In genomic region chr12:70113351-70113750, GRCm38 (mm10) we compare ENCODE assay signal across 8 mouse cellular contexts. TPM values are rescaled to one million over a fixed set of nuclear protein-coding genes. Genes with fewer than 3 reads are reported as not detected.
DNase-seq lines count a peak whose midpoint lies in the region; ATAC-seq and TF ChIP-seq lines count a peak whose summit lies in the region.

TSS of gene Nin (minus strand) at chr12:70113717.

- no peak within 1 kb of the TSS for H3K4me2 ChIP-seq in limb, embryonic 11.5 days (ENCODE audit: low read depth, severe bottlenecking)

- no peak for TF ChIP-seq CTCF in bone marrow macrophage, adult 2 months (IDR thresholded peaks at IDR 0.05; ENCODE audit: low read depth, low read length)
- no peak for TF ChIP-seq CTCF in olfactory bulb, adult 2 months (IDR thresholded peaks at IDR 0.05; ENCODE audit: insufficient read depth, low read depth, low read length)

- H3K4me1 ChIP-seq in limb, embryonic 11.5 days (ENCODE audit: control insufficient read depth, insufficient read depth, low read length): peaks cover 4% of the 10 kb centered on the region; the same call in 1 of the 2 replicates
- peaks cover 21% of the 10 kb centered on the region for H3K4me1 ChIP-seq in limb, embryonic 10.5 days
- H3K4me1 ChIP-seq in bone marrow macrophage, adult 2 months (ENCODE audit: control insufficient read depth, insufficient read depth, low read length): peaks cover 14% of the 10 kb centered on the region
- peaks cover 7% of the 10 kb centered on the region for H3K4me1 ChIP-seq in olfactory bulb, adult 2 months (ENCODE audit: control insufficient read depth, insufficient read depth, low read length)

- no peaks in the 10 kb centered on the region for H3K36me3 ChIP-seq in limb, embryonic 11.5 days (ENCODE audit: control insufficient read depth, insufficient read depth, low read length)
- H3K36me3 ChIP-seq in limb, embryonic 10.5 days: no peaks in the 10 kb centered on the region

- no peak for DNase-seq in limb, embryonic 11.5 days (ENCODE audit: low spot score)
- DNase-seq in limb, embryonic 10.5 days (ENCODE audit: low spot score): no peak
- DNase-seq in gastrocnemius, postnatal 36 days: no peak
- DNase-seq in left cerebral cortex, postnatal 10 days (ENCODE audit: extremely low spot score in 1 of 2, low spot score in 2 of 2): no peak
- no peak for DNase-seq in cerebellum, postnatal 36 days
- no peak for DNase-seq in thymus, postnatal 25 days

- intact Hi-C loops in gastrocnemius, postnatal 36 days (cut with DNase I): no loop called here
- intact Hi-C loops in left cerebral cortex, postnatal 10 days (cut with DNase I): loop anchor here (5.0 kb wide), 1 partner anchor 34 kb away; no protein-coding TSS in a partner anchor

- no peak for ATAC-seq in limb, embryonic 11.5 days (ENCODE audit: insufficient number of reproducible peaks, low FRiP score, low TSS enrichment, low read depth)

- WGBS in limb, embryonic 11.5 days: 58% methylated on average over 11 of the region's 11 CpGs
- 60% methylated on average over 11 of the region's 11 CpGs for WGBS in limb, embryonic 10.5 days
- 49% methylated on average over 11 of the region's 11 CpGs for WGBS in olfactory bulb, adult 2 months

- no peak for TF ChIP-seq POLR2A in bone marrow macrophage, adult 2 months (IDR thresholded peaks at IDR 0.05; ENCODE audit: borderline replicate concordance, low read depth, low read length)
- TF ChIP-seq POLR2A in olfactory bulb, adult 2 months (IDR thresholded peaks at IDR 0.05; ENCODE audit: insufficient read depth, low read depth, low read length): no peak

- no peak within 1 kb of the TSS for H3K4me3 ChIP-seq in limb, embryonic 11.5 days (ENCODE audit: low read depth, low read length)
- no peak within 1 kb of the TSS for H3K4me3 ChIP-seq in limb, embryonic 10.5 days
- H3K4me3 ChIP-seq in bone marrow macrophage, adult 2 months (ENCODE audit: insufficient read depth, low read length): no peak within 1 kb of the TSS
- H3K4me3 ChIP-seq in olfactory bulb, adult 2 months (ENCODE audit: insufficient read depth, low read depth, low read length): no peak within 1 kb of the TSS

- H3K27ac ChIP-seq in limb, embryonic 11.5 days (replicated peaks; ENCODE audit: low read depth, low read length): no peak within 1 kb of the TSS
- no peak within 1 kb of the TSS for H3K27ac ChIP-seq in limb, embryonic 10.5 days
- H3K27ac ChIP-seq in bone marrow macrophage, adult 2 months (ENCODE audit: insufficient read depth, low read depth, low read length): no peak within 1 kb of the TSS
- no peak within 1 kb of the TSS for H3K27ac ChIP-seq in olfactory bulb, adult 2 months (ENCODE audit: insufficient read depth, low read depth, low read length)

- H3K9ac ChIP-seq in limb, embryonic 11.5 days (ENCODE audit: low read length): no peak within 1 kb of the TSS

- no peaks in the 10 kb centered on the region for H3K9me3 ChIP-seq in limb, embryonic 11.5 days (ENCODE audit: control insufficient read depth, low read length)
- no peaks in the 10 kb centered on the region for H3K9me3 ChIP-seq in limb, embryonic 10.5 days (replicated peaks)

- H3K27me3 ChIP-seq in limb, embryonic 11.5 days (ENCODE audit: control insufficient read depth, insufficient read depth, low read length): peaks cover 9% of the 10 kb centered on the region; the same call in 1 of the 2 replicates
- peaks cover 40% of the 10 kb centered on the region for H3K27me3 ChIP-seq in limb, embryonic 10.5 days (ENCODE audit: low read depth, poor library complexity, severe bottlenecking)

RNA-seq across cellular contexts. Expression of gene Nin, which starts in this region (rescaled TPM):
- 10.1 and 11.7 TPM in 2 replicates for polyA plus RNA-seq in limb, embryonic 11.5 days (2014; fragmentation: Nextera tagmentation; extraction: Ambion mirVana)
- 9.2 and 9.5 TPM in 2 replicates for polyA plus RNA-seq in limb, embryonic 10.5 days (2016; fragmentation: Nextera tagmentation; extraction: Ambion mirVana)
- 25.7 and 29.6 TPM in 2 replicates for polyA plus RNA-seq in bone marrow macrophage, adult 2 months (2012; ENCODE audit: insufficient read depth, insufficient read length, missing spikeins)
- total RNA-seq in gastrocnemius, postnatal 36 days (2021): 10 to 100 TPM; 20.8 to 25.2 TPM
- total RNA-seq in left cerebral cortex, postnatal 10 days (2021): 10 to 100 TPM; 49.2 to 51.8 TPM
- polyA plus RNA-seq in olfactory bulb, adult 2 months (2012; ENCODE audit: insufficient read depth, insufficient read length, low replicate concordance, missing spikeins): 62.8 TPM in 1 of 2 replicates, not detected in the other
